Mouse (Mus musculus): Measurements from ENCODE around the gene Mknk2.

Mknk2 gene

DNA sequence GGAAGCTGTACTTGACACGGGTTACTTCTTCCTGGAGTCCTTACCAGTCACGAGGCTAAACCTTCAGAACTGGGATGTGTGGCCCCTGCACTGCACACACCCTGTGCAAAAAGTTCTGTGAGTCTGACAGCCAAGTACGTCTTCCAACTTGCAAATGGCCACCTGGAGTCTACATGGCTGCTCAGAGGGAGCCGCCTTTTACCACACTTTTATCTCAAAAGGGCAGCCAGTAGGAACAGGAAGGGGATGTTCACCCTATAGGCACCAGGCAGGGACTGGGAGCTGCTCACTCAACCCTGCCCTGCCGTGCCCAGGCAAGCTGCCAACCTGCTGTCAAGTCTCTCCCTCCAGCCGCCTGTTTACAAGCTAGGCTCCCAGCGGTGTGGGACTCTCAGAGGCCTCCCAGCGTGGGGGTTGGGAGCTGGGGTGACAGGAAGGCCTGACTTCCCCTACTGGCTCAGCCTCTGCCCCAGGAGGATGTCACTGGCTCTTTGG is at the start of gene Mknk2:
Gene Mknk2 (minus strand): TSS at position 171 of the 495 bp plus-strand sequence.
- DNase-seq (ENCODE audit: low read depth) = peak; percentile 100

DNA sequence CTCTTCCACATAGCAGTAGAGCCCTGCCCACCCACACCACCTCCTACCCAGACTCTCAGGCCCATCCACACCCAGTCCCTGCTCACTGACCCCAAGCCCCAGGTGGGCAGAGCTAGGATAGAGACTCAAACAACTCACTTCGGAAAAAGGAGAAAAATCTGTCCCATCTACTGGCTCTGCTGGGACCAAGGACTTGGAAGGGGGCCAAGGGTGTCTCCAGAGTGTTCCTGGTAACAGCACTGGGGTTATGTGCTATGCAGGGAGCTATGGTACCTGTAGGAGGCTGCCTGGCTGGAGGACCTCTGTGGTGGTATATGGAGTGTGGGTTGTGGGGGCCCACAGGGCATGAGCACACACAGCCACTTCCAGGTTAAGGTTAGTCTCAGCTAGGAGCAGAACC is 39.4 kb upstream of the Mknk2 start:
- no peak for DNase-seq (ENCODE audit: low read depth)

GRCm38 (mm10) chr10:80710834-80711233 is 32.9 kb upstream of the Mknk2 start:
- no peak for DNase-seq (ENCODE audit: low read depth)

- no peak for DNase-seq (ENCODE audit: low read depth)
Measured at GRCm38 (mm10) chr10:80705479-80705878, 27.6 kb upstream of the Mknk2 start.

- DNase-seq (ENCODE audit: low read depth) = no peak
Measured at GRCm38 (mm10) chr10:80705033-80705432, 27.1 kb upstream of the Mknk2 start.

- DNase-seq (ENCODE audit: low read depth) = no peak
Measured at GRCm38 (mm10) chr10:80704418-80704817, 26.5 kb upstream of the Mknk2 start.

GRCm38 (mm10) chr10:80703643-80704042 is 25.7 kb upstream of the Mknk2 start:
- DNase-seq (ENCODE audit: low read depth) = no peak

GRCm38 (mm10) chr10:80702536-80703390 is 24.9 kb upstream of the Mknk2 start:
- peak; percentile 97 for DNase-seq (ENCODE audit: low read depth)

DNA sequence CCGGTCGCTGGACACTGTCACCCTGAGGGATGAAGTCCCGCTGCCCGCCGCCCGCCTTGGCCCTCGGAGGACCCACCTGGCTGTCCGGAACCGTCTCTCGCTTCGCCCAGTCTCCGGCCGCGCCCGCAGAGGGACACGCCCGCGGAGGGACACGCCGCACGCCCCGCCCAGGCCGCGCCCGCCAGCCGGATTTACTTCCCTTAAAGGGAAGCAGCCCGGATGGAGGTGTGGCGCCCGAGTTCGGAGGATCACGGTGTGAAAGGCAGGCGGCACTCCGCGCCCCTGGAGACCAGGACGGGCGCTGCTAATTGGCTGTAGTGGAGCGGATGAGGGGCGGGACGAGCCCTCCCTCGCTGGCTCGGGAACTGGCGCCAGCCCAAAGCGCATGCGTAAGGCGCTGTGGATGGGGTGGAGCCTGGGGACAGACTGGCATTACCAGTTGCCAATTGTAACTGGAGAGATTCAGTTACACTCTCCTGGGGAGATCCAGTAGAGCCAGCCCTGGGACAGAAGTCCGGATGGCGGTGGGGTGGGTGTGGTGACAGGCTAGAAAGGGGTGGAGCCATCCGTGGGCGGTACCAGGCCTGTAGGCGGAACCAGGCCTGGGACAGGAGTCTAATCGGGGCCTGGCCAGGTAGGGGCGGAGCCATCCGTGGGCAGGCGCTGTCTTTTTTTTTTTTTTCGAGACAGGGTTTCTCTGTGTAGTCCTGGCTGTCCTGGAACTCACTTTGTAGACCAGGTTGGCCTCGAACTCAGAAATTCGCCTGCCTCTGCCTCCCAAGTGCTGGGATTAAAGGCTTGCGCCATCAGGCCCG is 24.0 kb upstream of the Mknk2 start, which contains the start of the genes Mob3a and Izumo4:
Gene Mob3a (minus strand): TSS at position 257 of the 815 bp plus-strand sequence.
Gene Izumo4 (plus strand): TSS at position 464 of the 815 bp plus-strand sequence.
- DNase-seq (ENCODE audit: low read depth) = peak; percentile 100

DNA sequence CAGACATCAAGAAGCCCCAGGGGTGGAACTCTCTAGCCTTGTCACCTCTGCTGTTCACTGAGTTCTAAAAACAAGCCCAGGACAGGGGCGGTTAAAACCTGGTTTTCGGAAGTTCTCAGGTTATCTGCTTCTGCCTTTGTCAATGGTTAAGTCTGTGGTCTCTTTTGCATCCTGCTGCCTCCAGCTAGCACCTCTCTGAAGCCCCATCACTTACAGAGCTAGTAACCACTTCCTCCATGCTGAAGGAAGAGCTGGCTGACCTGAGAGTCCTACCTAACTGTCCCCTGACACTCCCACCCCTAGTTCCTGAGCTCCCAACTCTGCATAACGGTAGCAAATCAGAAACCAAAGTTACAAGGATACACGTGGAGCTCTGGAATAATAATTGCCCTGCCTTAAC is 22.8 kb upstream of the Mknk2 start:
- peak; percentile 91 for DNase-seq (ENCODE audit: low read depth)

GRCm38 (mm10) chr10:80700038-80700504 is 22.2 kb upstream of the Mknk2 start:
- no peak for DNase-seq (ENCODE audit: low read depth)

- peak; percentile 12 for DNase-seq (ENCODE audit: low read depth)
Measured at GRCm38 (mm10) chr10:80698605-80699004, 20.7 kb upstream of the Mknk2 start.

DNA sequence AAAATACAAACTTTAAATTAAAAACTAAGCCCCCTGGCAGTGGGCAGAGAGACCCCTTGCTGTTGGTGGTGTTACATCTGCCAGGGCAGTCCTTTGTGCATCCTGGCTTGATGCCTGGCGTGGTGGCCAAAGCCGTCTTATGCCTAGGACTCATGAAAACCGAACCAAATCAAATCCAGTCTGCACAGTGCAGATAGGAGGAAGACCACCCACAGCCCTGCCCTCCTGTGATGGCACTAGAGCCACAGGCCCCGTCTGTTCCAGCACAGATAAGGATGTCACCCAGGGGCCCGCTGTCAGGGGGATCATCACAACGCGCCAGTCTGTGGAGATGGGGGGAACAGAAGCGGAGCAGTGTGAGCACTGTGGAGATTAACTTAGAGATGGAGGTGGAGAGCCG is 19.9 kb upstream of the Mknk2 start:
- peak; percentile 66 for DNase-seq (ENCODE audit: low read depth)

GRCm38 (mm10) chr10:80697393-80697787 is 19.5 kb upstream of the Mknk2 start:
- peak; percentile 7 for DNase-seq (ENCODE audit: low read depth)

- peak; percentile 70 for DNase-seq (ENCODE audit: low read depth)
Measured at GRCm38 (mm10) chr10:80696502-80697392, 18.8 kb upstream of the Mknk2 start.

GRCm38 (mm10) chr10:80695801-80696501 is 18.0 kb upstream of the Mknk2 start:
- no peak for DNase-seq (ENCODE audit: low read depth)

DNA sequence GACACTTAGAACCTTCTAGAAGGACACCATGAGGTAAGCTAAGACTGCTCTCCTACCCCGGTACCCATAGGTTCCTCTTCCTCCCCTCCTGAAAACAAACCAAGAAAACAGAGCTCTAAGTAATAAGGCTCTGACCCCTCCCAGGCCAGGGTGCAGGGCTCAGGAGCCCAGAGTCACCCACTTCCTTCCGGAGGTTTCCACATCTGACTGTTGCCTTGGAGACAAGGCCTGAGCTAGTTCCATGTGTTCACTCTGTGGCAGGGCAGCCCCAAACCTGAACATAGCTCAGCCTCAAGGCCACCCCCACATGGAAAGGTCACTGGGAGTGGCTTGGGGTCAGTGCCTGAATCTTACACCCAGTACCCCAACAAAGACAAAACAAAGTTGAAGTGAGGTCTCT is 17.3 kb upstream of the Mknk2 start:
- DNase-seq (ENCODE audit: low read depth) = peak; percentile 99

- DNase-seq (ENCODE audit: low read depth) = no peak
Measured at GRCm38 (mm10) chr10:80694159-80694938, 16.4 kb upstream of the Mknk2 start.

- DNase-seq (ENCODE audit: low read depth) = peak; percentile 37
Measured at GRCm38 (mm10) chr10:80693401-80694045, 15.6 kb upstream of the Mknk2 start.

Data from 416B (cell line).